Mouse (Mus musculus): ENCODE data around the gene Cdk2ap2. TPM values are rescaled to one million over a fixed set of nuclear protein-coding genes. Genes with fewer than 3 reads are reported as not detected.
A peak's percentile ranks its signal among the peaks of the same experiment; 100 is the strongest.
"Not testable (repeated sequence)": the region's sequence is repeated elsewhere in the genome, so short reads cannot be mapped to it uniquely, and the experiment has no call there.

Cdk2ap2 gene
- polyA plus RNA-seq, 1 experiment from 2014 or later = 134 TPM

DNA sequence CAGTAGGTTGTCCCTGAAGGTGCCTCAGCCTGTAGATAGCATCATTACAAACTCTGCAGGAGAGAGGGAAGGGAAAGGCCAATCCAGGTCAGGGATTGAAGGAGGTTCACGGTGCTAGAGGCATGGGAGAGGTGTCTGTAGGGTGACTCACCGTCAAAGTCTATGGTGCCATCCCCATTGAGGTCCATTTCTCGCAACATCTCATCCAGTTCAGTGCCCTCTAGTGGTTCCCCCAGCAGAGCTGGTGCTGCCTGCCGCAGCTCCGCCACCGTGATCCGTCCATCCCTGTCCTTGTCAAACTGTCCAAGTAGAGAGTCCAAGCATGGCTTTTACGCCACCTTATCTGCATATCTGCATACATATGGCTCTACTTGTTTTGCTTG lies 39.0 kb downstream of the Cdk2ap2 start:
- not testable (repeated sequence) for H3K9ac ChIP-seq (ENCODE audit: low read length)
- 10% methylated on average over 7 of the region's 8 CpGs for WGBS

DNA sequence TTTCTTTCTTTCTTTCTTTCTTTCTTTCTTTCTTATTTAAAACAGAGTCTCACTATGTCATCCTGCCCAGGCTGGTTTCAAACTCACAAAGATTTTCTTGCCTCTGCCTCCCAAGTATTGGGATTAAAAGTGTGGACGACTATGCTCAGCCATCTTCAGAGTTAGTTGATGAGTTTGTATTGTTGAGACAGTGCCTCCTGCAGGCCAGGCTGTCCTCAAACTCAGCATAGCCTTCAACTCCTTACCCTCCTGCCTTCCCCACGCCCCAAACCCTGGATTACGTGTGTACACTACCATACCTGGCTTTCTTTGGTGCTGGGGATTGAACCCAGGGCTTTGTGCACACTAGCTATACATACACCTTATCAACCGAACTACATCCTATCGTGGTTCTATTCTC lies 39.5 kb downstream of the Cdk2ap2 start:
- Histone ChIP-seq H3K27ac (replicated peaks) (no peak overlapping the region), H3K9ac (ENCODE audit: low read length) (no peak overlapping the region), H3K27me3 (ENCODE audit: control insufficient read depth, insufficient read depth, low read length) (no peaks in the 10 kb centered on the region), H3K4me2 (replicated peaks; ENCODE audit: low read depth) (no peak overlapping the region), H3K9me3 (ENCODE audit: control insufficient read depth, low read length) (no peaks in the 10 kb centered on the region), H3K4me3 (ENCODE audit: low read depth, low read length) (no peak overlapping the region), H3K4me1 (replicated peaks; ENCODE audit: control insufficient read depth, insufficient read depth) (no peaks in the 10 kb centered on the region), H3K36me3 (ENCODE audit: control insufficient read depth, insufficient read depth, low read length) (peaks cover 6% of the 10 kb centered on the region)
- ATAC-seq (ENCODE audit: low FRiP score, low TSS enrichment) (no peak), DNase-seq (ENCODE audit: low spot score) (no peak)
- WGBS = 80% methylated on average over 5 of the region's 5 CpGs
- TF ChIP-seq CTCF (IDR thresholded peaks at IDR 0.05; ENCODE audit: low read depth) (peak; percentile 31), EP300 (optimal IDR thresholded peaks at IDR 0.05) (no peak)

More for the DNA sequence above, 39.0 kb downstream of the Cdk2ap2 start:
- not testable (repeated sequence) for H3K36me3 ChIP-seq (ENCODE audit: control insufficient read depth, insufficient read depth, low read length); H3K27ac ChIP-seq (replicated peaks); H3K4me3 ChIP-seq (ENCODE audit: low read depth, low read length); H3K4me2 ChIP-seq (replicated peaks; ENCODE audit: low read depth); DNase-seq (ENCODE audit: low spot score); H3K27me3 ChIP-seq (ENCODE audit: control insufficient read depth, insufficient read depth, low read length); H3K4me1 ChIP-seq (replicated peaks; ENCODE audit: control insufficient read depth, insufficient read depth); H3K9me3 ChIP-seq (ENCODE audit: control insufficient read depth, low read length)
- peak; percentile 61 for TF ChIP-seq CTCF (IDR thresholded peaks at IDR 0.05; ENCODE audit: low read depth)
- ATAC-seq (ENCODE audit: low FRiP score, low TSS enrichment) = peak; percentile 53

DNA sequence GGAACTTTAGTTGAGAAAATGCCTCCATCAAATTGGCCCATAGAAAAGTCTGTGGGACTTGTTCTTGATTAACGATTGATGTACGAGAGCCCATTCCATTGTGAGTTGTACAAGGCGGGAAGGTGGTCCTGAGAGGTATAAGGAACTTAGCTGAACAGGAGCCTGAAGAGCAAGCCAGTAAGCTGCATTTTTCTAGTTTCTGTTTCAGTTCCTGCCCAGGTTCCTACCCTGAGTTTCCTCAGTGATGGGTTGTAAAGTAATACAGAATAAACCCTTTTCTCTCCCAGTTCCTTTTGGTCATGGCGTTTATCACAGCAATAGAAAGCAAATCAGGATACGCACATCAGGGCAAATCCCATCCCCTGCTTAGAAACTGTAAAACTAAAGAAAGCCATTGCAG lies 40.9 kb downstream of the Cdk2ap2 start:
- no peaks in the 10 kb centered on the region for H3K9me3 ChIP-seq (ENCODE audit: control insufficient read depth, low read length)
- no peak for DNase-seq (ENCODE audit: low spot score)
- no peak for ATAC-seq (ENCODE audit: low FRiP score, low TSS enrichment)
- H3K4me2 ChIP-seq (replicated peaks; ENCODE audit: low read depth) = no peak overlapping the region
- 76% methylated on average over 5 of the region's 5 CpGs for WGBS
- no peak for TF ChIP-seq EP300 (optimal IDR thresholded peaks at IDR 0.05)
- TF ChIP-seq CTCF (IDR thresholded peaks at IDR 0.05; ENCODE audit: low read depth) = no peak
- H3K4me3 ChIP-seq (ENCODE audit: low read depth, low read length) = no peak overlapping the region
- H3K9ac ChIP-seq (ENCODE audit: low read length) = no peak overlapping the region
- H3K4me1 ChIP-seq (replicated peaks; ENCODE audit: control insufficient read depth, insufficient read depth) = no peaks in the 10 kb centered on the region
- H3K27ac ChIP-seq (replicated peaks) = no peak overlapping the region
- H3K27me3 ChIP-seq (ENCODE audit: control insufficient read depth, insufficient read depth, low read length) = no peaks in the 10 kb centered on the region
- no peaks in the 10 kb centered on the region for H3K36me3 ChIP-seq (ENCODE audit: control insufficient read depth, insufficient read depth, low read length)

DNA sequence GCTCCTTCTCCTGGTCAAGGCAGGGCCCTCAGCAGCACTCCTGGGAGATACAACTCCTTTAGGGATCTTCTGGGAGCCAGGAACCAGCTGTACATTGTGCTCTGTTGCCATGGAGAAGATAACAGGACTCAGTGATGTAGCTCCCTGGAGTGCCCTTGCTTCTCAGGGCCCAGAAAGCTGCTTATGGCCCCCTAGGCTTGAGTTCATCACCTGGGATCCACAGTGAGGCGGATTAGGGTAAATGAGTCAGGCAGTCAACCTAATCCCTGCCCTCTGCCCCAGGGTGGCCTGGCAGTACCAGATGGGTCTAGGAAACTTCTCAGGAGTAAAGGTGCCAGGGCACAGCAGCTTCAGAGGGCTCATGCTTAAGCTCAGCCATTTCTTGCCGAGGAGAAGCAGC lies 42.5 kb downstream of the Cdk2ap2 start, which contains the start of gene Gpr152:
Gene Gpr152, plus strand, starts transcription at position 342 of the 400 bp plus-strand sequence.
- TF ChIP-seq CTCF (IDR thresholded peaks at IDR 0.05; ENCODE audit: low read depth) = no peak
- no peak for TF ChIP-seq EP300 (optimal IDR thresholded peaks at IDR 0.05)
- Histone ChIP-seq H3K4me1 (replicated peaks; ENCODE audit: control insufficient read depth, insufficient read depth) (no peaks in the 10 kb centered on the region), H3K27ac (replicated peaks) (no peak within 1 kb of the TSS), H3K9ac (ENCODE audit: low read length) (no peak within 1 kb of the TSS), H3K27me3 (ENCODE audit: control insufficient read depth, insufficient read depth, low read length) (no peaks in the 10 kb centered on the region), H3K9me3 (ENCODE audit: control insufficient read depth, low read length) (no peaks in the 10 kb centered on the region), H3K4me2 (replicated peaks; ENCODE audit: low read depth) (no peak within 1 kb of the TSS), H3K36me3 (ENCODE audit: control insufficient read depth, insufficient read depth, low read length) (no peaks in the 10 kb centered on the region), H3K4me3 (ENCODE audit: low read depth, low read length) (no peak within 1 kb of the TSS)
- 78% methylated on average over 2 of the region's 2 CpGs for WGBS
- DNase-seq (ENCODE audit: low spot score) (no peak), ATAC-seq (ENCODE audit: low FRiP score, low TSS enrichment) (no peak)

DNA sequence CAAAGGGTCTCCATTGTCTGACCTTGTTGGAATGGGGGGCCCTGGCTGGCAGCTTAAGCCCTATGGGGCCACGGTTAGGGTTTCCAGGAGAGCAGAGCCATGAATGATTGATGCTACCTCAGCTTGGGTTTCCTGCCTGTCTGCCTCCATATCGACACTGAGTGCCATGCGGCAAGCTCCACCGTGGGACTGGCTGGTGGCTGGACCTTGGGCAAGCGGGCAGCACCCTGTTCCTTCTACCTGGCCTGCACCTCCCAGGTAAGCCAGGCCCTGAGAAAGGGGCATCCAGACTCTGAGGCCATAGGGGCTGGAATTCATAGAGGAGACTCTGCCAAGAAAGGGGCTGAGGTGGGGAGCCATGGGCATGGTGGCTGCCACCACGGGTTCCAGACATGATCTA lies 43.2 kb downstream of the Cdk2ap2 start:
- 59% methylated on average over 6 of the region's 6 CpGs for WGBS
- Histone ChIP-seq H3K27ac (replicated peaks) (no peak overlapping the region), H3K27me3 (ENCODE audit: control insufficient read depth, insufficient read depth, low read length) (no peaks in the 10 kb centered on the region), H3K4me3 (ENCODE audit: low read depth, low read length) (no peak overlapping the region), H3K4me2 (replicated peaks; ENCODE audit: low read depth) (no peak overlapping the region), H3K9ac (ENCODE audit: low read length) (no peak overlapping the region), H3K9me3 (ENCODE audit: control insufficient read depth, low read length) (no peaks in the 10 kb centered on the region), H3K4me1 (replicated peaks; ENCODE audit: control insufficient read depth, insufficient read depth) (no peaks in the 10 kb centered on the region), H3K36me3 (ENCODE audit: control insufficient read depth, insufficient read depth, low read length) (no peaks in the 10 kb centered on the region)
- ATAC-seq (ENCODE audit: low FRiP score, low TSS enrichment) (no peak), DNase-seq (ENCODE audit: low spot score) (no peak)
- no peak for TF ChIP-seq EP300 (optimal IDR thresholded peaks at IDR 0.05)

DNA sequence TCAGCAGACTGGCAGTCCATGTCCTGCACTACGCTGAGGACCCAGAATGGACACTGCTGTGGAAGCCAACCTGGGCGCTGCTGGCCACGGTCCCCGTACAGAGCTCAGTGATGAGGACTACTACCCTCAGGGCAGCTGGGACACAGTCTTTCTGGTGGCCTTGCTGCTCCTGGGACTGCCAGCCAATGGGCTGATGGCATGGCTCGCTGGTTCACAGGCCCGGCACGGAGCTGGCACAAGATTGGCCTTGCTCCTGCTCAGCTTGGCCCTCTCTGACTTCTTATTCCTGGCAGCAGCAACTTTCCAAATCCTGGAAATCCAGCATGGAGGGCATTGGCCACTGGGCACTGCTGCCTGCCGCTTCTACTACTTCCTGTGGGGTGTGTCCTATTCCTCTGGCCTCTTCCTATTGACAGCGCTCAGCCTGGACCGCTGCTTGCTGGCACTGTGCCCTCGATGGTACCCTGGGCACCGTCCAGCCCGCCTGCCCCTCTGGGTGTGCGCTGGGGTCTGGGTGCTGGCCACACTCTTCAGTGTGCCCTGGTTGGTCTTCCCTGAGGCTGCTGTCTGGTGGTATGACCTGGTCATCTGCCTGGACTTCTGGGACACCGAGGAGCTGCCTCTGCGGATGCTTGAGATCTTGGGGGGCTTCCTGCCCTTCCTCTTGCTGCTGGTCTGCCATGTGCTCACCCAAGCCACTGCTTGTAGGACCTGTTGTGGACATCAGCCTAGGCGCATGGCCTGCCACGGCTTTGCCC lies 45.6 kb downstream of the Cdk2ap2 start:
- Histone ChIP-seq H3K36me3 (ENCODE audit: control insufficient read depth, insufficient read depth, low read length) (no peaks in the 10 kb centered on the region), H3K27me3 (ENCODE audit: control insufficient read depth, insufficient read depth, low read length) (no peaks in the 10 kb centered on the region), H3K4me3 (ENCODE audit: low read depth, low read length) (no peak overlapping the region), H3K9me3 (ENCODE audit: control insufficient read depth, low read length) (no peaks in the 10 kb centered on the region), H3K4me2 (replicated peaks; ENCODE audit: low read depth) (no peak overlapping the region), H3K4me1 (replicated peaks; ENCODE audit: control insufficient read depth, insufficient read depth) (no peaks in the 10 kb centered on the region), H3K9ac (ENCODE audit: low read length) (no peak overlapping the region), H3K27ac (replicated peaks) (no peak overlapping the region)
- TF ChIP-seq CTCF (IDR thresholded peaks at IDR 0.05; ENCODE audit: low read depth) = no peak
- no peak for TF ChIP-seq EP300 (optimal IDR thresholded peaks at IDR 0.05)
- WGBS = 86% methylated on average over 18 of the region's 18 CpGs
- ATAC-seq (ENCODE audit: low FRiP score, low TSS enrichment) = no peak
- no peak for DNase-seq (ENCODE audit: low spot score)
